Mouse (Mus musculus) midbrain, postnatal 0 days (tissue): ENCODE data around the gene Cox15. TPM values are rescaled to one million over a fixed set of nuclear protein-coding genes. Genes with fewer than 3 reads are reported as not detected.

Experiments
- ATAC-seq: fragments of 200-750 bp; cut with Nextera tagmentation; 2 replicates; pipeline ENCODE4 v1.8.0; 2017; ENCODE audit warnings: moderate number of reproducible peaks, mild to moderate bottlenecking, moderate TSS enrichment, moderate library complexity; ENCODE audit not compliant: low FRiP score
- DNase-seq: peaks from one replicate; pipeline ENCODE4 v3.0.0-alpha.2; 2015; ENCODE audit warnings: low spot score
- H3K27ac ChIP-seq: fragments of 300-500 bp; sonication (generic); 2 replicates; pipeline ENCODE4 v1.5.1; 2014; ENCODE audit warnings: low read depth, mild to moderate bottlenecking, low read length, mixed read lengths
- H3K27me3 ChIP-seq: fragments of 300-500 bp; sonication (generic); 2 replicates; pipeline ENCODE4 v1.6.1; 2014; ENCODE audit warnings: low read length, control low read depth, mixed read lengths; ENCODE audit not compliant: insufficient read depth
- H3K36me3 ChIP-seq: fragments of 300-500 bp; sonication (generic); 2 replicates; pipeline ENCODE4 v1.6.1; 2014; ENCODE audit warnings: low read length, control low read depth, mixed read lengths; ENCODE audit not compliant: insufficient read depth
- H3K4me1 ChIP-seq: fragments of 300-500 bp; sonication (generic); 2 replicates; pipeline ENCODE4 v1.6.1; 2014; ENCODE audit warnings: mild to moderate bottlenecking, control low read depth, antibody characterized with exemption, low read length, mixed read lengths; ENCODE audit not compliant: insufficient read depth
- H3K4me2 ChIP-seq: fragments of 300-500 bp; sonication (generic); 2 replicates; pipeline ENCODE4 v1.6.1; 2014; ENCODE audit warnings: low read depth, mild to moderate bottlenecking, low read length, mixed read lengths; ENCODE audit not compliant: poor library complexity, severe bottlenecking
- H3K4me3 ChIP-seq: fragments of 300-500 bp; sonication (generic); 2 replicates; pipeline ENCODE4 v1.5.1; 2014; ENCODE audit warnings: low read depth, mild to moderate bottlenecking, low read length, moderate library complexity
- H3K9ac ChIP-seq: fragments of 300-500 bp; sonication (generic); replicated peaks from 2 replicates; pipeline ENCODE4 v1.6.1; 2014; ENCODE audit warnings: mild to moderate bottlenecking, low read length, moderate library complexity, mixed read lengths; ENCODE audit not compliant: poor library complexity, severe bottlenecking
- H3K9me3 ChIP-seq: fragments of 300-500 bp; sonication (generic); 2 replicates; pipeline ENCODE4 v1.6.1; 2016; ENCODE audit warnings: low read length, control low read depth
- CTCF ChIP-seq: IDR thresholded peaks from 2 replicates; pipeline ENCODE4 v1.5.1; 2016; ENCODE audit warnings: antibody characterized with exemption, mild to moderate bottlenecking
- WGBS: fragments of 180-500 bp; shearing (Covaris S2); extraction: QIAGEN DNeasy Blood & Tissue Kit; methylation state at CpG from one replicate; pipeline ENCODE4 v1.1.7; 2014; 5-methylcytosine and 5-hydroxymethylcytosine counted together
- polyA plus RNA-seq: library from polyadenylated mRNA; unstranded; fragments of >200 nt; fragmentation: Nextera tagmentation; extraction: Ambion mirVana; gene quantifications from 2 replicates; pipeline ENCODE4 v1.2.1, GENCODE M21; 2015
- total RNA-seq: library from RNA; depleted of rRNA; stranded (reverse); fragments of >200 nt; gene quantifications from 2 replicates; pipeline ENCODE4 v1.2.3, GENCODE M21; 2014

The Cox15 gene
- total and polyA plus RNA-seq, 2 experiments from 2014 or later: 9.4 to 32.7 TPM

GRCm38 (mm10) chr19:43738409-43738808, 14.4 kb downstream of the Cox15 start:
- ATAC-seq: no peak
- no peak for DNase-seq
- no peak overlapping the region for H3K9ac ChIP-seq
- peaks cover 55% of the 10 kb centered on the region for H3K36me3 ChIP-seq
- no peak for TF ChIP-seq CTCF
- no peaks in the 10 kb centered on the region for H3K27me3 ChIP-seq
- WGBS: 97% methylated on average over 10 of the region's 10 CpGs
- H3K27ac ChIP-seq: no peak overlapping the region
- no peaks in the 10 kb centered on the region for H3K9me3 ChIP-seq
- no peak overlapping the region for H3K4me2 ChIP-seq
- H3K4me3 ChIP-seq: no peak overlapping the region
- no peaks in the 10 kb centered on the region for H3K4me1 ChIP-seq

GRCm38 (mm10) chr19:43731157-43731556, 21.6 kb downstream of the Cox15 start:
- no peak overlapping the region for H3K4me3 ChIP-seq
- H3K27ac ChIP-seq: no peak overlapping the region
- H3K4me2 ChIP-seq: no peak overlapping the region
- H3K27me3 ChIP-seq: no peaks in the 10 kb centered on the region
- no peak overlapping the region for H3K9ac ChIP-seq
- 69% methylated on average over 7 of the region's 7 CpGs for WGBS
- no peaks in the 10 kb centered on the region for H3K9me3 ChIP-seq
- no peak for DNase-seq
- no peaks in the 10 kb centered on the region for H3K4me1 ChIP-seq
- no peak for TF ChIP-seq CTCF
- ATAC-seq: no peak
- peaks cover 42% of the 10 kb centered on the region for H3K36me3 ChIP-seq

- WGBS: 41% methylated on average over 8 of the region's 8 CpGs
- no peak overlapping the region for H3K9ac ChIP-seq
- H3K4me3 ChIP-seq: no peak overlapping the region
- H3K27me3 ChIP-seq: no peaks in the 10 kb centered on the region
- peaks cover 45% of the 10 kb centered on the region for H3K36me3 ChIP-seq
- no peak for TF ChIP-seq CTCF
- H3K4me1 ChIP-seq: no peaks in the 10 kb centered on the region
- no peak overlapping the region for H3K4me2 ChIP-seq
- DNase-seq (no peak), ATAC-seq (no peak)
- no peak overlapping the region for H3K27ac ChIP-seq
- H3K9me3 ChIP-seq: no peaks in the 10 kb centered on the region
Observed at GRCm38 (mm10) chr19:43730037-43730428, 22.8 kb downstream of the Cox15 start.

GRCm38 (mm10) chr19:43729296-43730036, 23.3 kb downstream of the Cox15 start:
- Histone ChIP-seq H3K4me1 (no peaks in the 10 kb centered on the region), H3K36me3 (peaks cover 45% of the 10 kb centered on the region), H3K27ac (no peak overlapping the region), H3K9ac (no peak overlapping the region), H3K4me3 (no peak overlapping the region), H3K4me2 (no peak overlapping the region), H3K27me3 (no peaks in the 10 kb centered on the region), H3K9me3 (no peaks in the 10 kb centered on the region)
- TF ChIP-seq CTCF: no peak
- ATAC-seq (no peak), DNase-seq (no peak)
- WGBS: 43% methylated on average over 22 of the region's 22 CpGs

- Histone ChIP-seq H3K4me1 (no peaks in the 10 kb centered on the region), H3K9me3 (no peaks in the 10 kb centered on the region), H3K36me3 (peaks cover 52% of the 10 kb centered on the region), H3K9ac (no peak overlapping the region), H3K27ac (no peak overlapping the region), H3K4me3 (no peak overlapping the region), H3K27me3 (no peaks in the 10 kb centered on the region), H3K4me2 (no peak overlapping the region)
- 81% methylated on average over 15 of the region's 15 CpGs for WGBS
- TF ChIP-seq CTCF: no peak
- no peak for ATAC-seq
- DNase-seq: no peak
Observed at GRCm38 (mm10) chr19:43726510-43727146, 26.2 kb downstream of the Cox15 start.

GRCm38 (mm10) chr19:43724821-43725220, 28.0 kb downstream of the Cox15 start:
- no peak overlapping the region for H3K4me2 ChIP-seq
- WGBS: 89% methylated on average over 7 of the region's 7 CpGs
- no peaks in the 10 kb centered on the region for H3K9me3 ChIP-seq
- H3K27ac ChIP-seq: no peak overlapping the region
- H3K9ac ChIP-seq: no peak overlapping the region
- DNase-seq: no peak
- no peak for TF ChIP-seq CTCF
- no peaks in the 10 kb centered on the region for H3K4me1 ChIP-seq
- peaks cover 58% of the 10 kb centered on the region for H3K36me3 ChIP-seq
- no peak for ATAC-seq
- no peak overlapping the region for H3K4me3 ChIP-seq
- H3K27me3 ChIP-seq: no peaks in the 10 kb centered on the region
